Mouse (Mus musculus) MEL (cell line): ENCODE measurements at regions not wholly inside any gene's neighbourhood (a gene's known extent, or its start where the extent isn't known, plus 50 kb on each side); places are given as distances from the start of the nearest gene placed in this dataset.

Source experiments
- BHLHE40 ChIP-seq: IDR thresholded peaks from 2 replicates; pipeline ENCODE4 v1.6.1; 2012; ENCODE audit warnings: low read depth, mild to moderate bottlenecking, inconsistent platforms, low read length, improper control_type of control experiment, borderline replicate concordance
- CTCF ChIP-seq, 3 experiments: IDR thresholded peaks in 2 of 3; conservative IDR thresholded peaks in 1 of 3; 2 replicates each; pipeline ENCODE4 v1.5.1; 2011 to 2012; ENCODE audit warnings: low read length in 3 of 3, low read depth in 2 of 3, mild to moderate bottlenecking in 2 of 3, improper control_type of control experiment in 1 of 3, inconsistent platforms in 1 of 3, mixed read lengths in 1 of 3, moderate library complexity in 1 of 3; ENCODE audit not compliant: control insufficient read depth in 1 of 3, insufficient read depth in 1 of 3, poor library complexity in 1 of 3, severe bottlenecking in 1 of 3
- GABPA ChIP-seq: IDR thresholded peaks from 2 replicates; pipeline ENCODE4 v1.6.1; 2012; ENCODE audit warnings: low read depth, mild to moderate bottlenecking, inconsistent platforms, low read length, improper control_type of control experiment, moderate library complexity
- GATA1 ChIP-seq: IDR thresholded peaks from 2 replicates; pipeline ENCODE4 v1.6.1; 2011; ENCODE audit warnings: low read depth, low read length, improper control_type of control experiment
- MAFK ChIP-seq: IDR thresholded peaks from 2 replicates; pipeline ENCODE4 v1.6.1; 2011; ENCODE audit warnings: low read depth, mild to moderate bottlenecking, low read length, improper control_type of control experiment, borderline replicate concordance
- MAX ChIP-seq: IDR thresholded peaks from 2 replicates; pipeline ENCODE4 v1.6.1; 2011; ENCODE audit warnings: low read length, improper control_type of control experiment
- MYB ChIP-seq: IDR thresholded peaks from 2 replicates; pipeline ENCODE4 v1.6.1; 2011; ENCODE audit warnings: mild to moderate bottlenecking, low read depth, low read length, improper control_type of control experiment
- POLR2A ChIP-seq, 2 experiments: IDR thresholded peaks; 2 replicates each; pipeline ENCODE4 v1.6.1; 2011 to 2012; ENCODE audit warnings: low read length in 2 of 2, mild to moderate bottlenecking in 2 of 2, control low read depth in 1 of 2, improper control_type of control experiment in 1 of 2, low read depth in 1 of 2, moderate library complexity in 1 of 2; ENCODE audit not compliant: control insufficient read depth in 1 of 2, insufficient read depth in 1 of 2, poor library complexity in 1 of 2
- TBP ChIP-seq: IDR thresholded peaks from 2 replicates; pipeline ENCODE4 v1.8.0; 2011; ENCODE audit warnings: low read depth, low read length, improper control_type of control experiment

GRCm38 (mm10) chr9:61476351-61476750 is 104.2 kb downstream of the Tle3 start:
- TF ChIP-seq CTCF (IDR thresholded peaks at IDR 0.05 in 2 of 3, conservative IDR thresholded peaks at IDR 0.05 in 1 of 3; ENCODE audit: control insufficient read depth in 1 of 3, insufficient read depth in 1 of 3, low read depth in 2 of 3, low read length in 3 of 3, poor library complexity in 1 of 3, severe bottlenecking in 1 of 3) (no peak), TBP (no peak), MAX (no peak), POLR2A (IDR thresholded peaks at IDR 0.05; ENCODE audit: control insufficient read depth in 1 of 2, insufficient read depth in 1 of 2, low read depth in 1 of 2, low read length in 2 of 2, poor library complexity in 1 of 2) (no peak), MYB (no peak), MAFK (no peak), GABPA (no peak), GATA1 (no peak), BHLHE40 (no peak)
